Mouse (Mus musculus): ENCODE data around the gene Castor1. TPM values are rescaled to one million over a fixed set of nuclear protein-coding genes. Genes with fewer than 3 reads are reported as not detected.

The Castor1 gene
- total and polyA plus RNA-seq, 3 experiments = 4.7 to 23.7 (median 13.0) TPM

- Histone ChIP-seq H3K79me2 (replicated peaks; ENCODE audit: control insufficient read depth, extremely low read depth, insufficient read depth, poor library complexity, severe bottlenecking) (no peaks in the 10 kb centered on the region), H3K4me3 (replicated peaks in 1 of 3; ENCODE audit: low read depth in 2 of 3, low read length in 2 of 3, poor library complexity in 1 of 3) (no peak overlapping the region), H3K9me3 (replicated peaks; ENCODE audit: low read length) (no peaks in the 10 kb centered on the region), H3K36me3 (replicated peaks in 1 of 2; ENCODE audit: control insufficient read depth in 1 of 2, insufficient read depth in 1 of 2, low read length in 1 of 2) (peaks cover 48 to 71% of the 10 kb centered on the region in 2 experiments), H3K4me1 (ENCODE audit: control insufficient read depth in 1 of 2, insufficient read depth in 2 of 2) (peaks cover 0 to 23% of the 10 kb centered on the region in 2 experiments; a peak in 2 of 4 replicates), H3K9ac (ENCODE audit: insufficient read depth, low read depth) (no peak overlapping the region), H3K27me3 (replicated peaks) (no peaks in the 10 kb centered on the region), H3K27ac (ENCODE audit: insufficient read depth, low read depth) (no peak overlapping the region), H3K4me2 (ENCODE audit: insufficient read depth, low read depth, poor library complexity, severe bottlenecking) (no peak overlapping the region)
- no peak for DNase-seq (ENCODE audit: extremely low read depth)
- in situ Hi-C loops (cut with MboI; ENCODE audit: low pct_ligation_motif_present, low pct_unique_long_range_greater_than_20kb, low sequenced_read_pairs) (loop anchor here (10.0 kb wide), 1 partner anchor 210 kb away; no protein-coding TSS in a partner anchor), dilution Hi-C loops (cut with MboI; ENCODE audit: extremely low pct_ligation_motif_present, extremely low pct_unique_long_range_greater_than_20kb, low sequenced_read_pairs) (no loop called here)
- TF ChIP-seq ETS1 (conservative IDR thresholded peaks at IDR 0.05; ENCODE audit: low read depth, low read length) = no peak
- no peak for TF ChIP-seq EP300 (IDR thresholded peaks at IDR 0.05; ENCODE audit: low read length)
- TF ChIP-seq TCF12 (IDR thresholded peaks at IDR 0.05; ENCODE audit: low read depth, low read length) = no peak
- no peak for TF ChIP-seq TBP (conservative IDR thresholded peaks at IDR 0.05; ENCODE audit: low read depth, low read length)
- TF ChIP-seq POLR2AphosphoS2 (IDR thresholded peaks at IDR 0.05; ENCODE audit: low read depth, low read length) = no peak
- no peak for TF ChIP-seq POLR2A (IDR thresholded peaks at IDR 0.05; ENCODE audit: low read depth, low read length)
- TF ChIP-seq USF2 (conservative IDR thresholded peaks at IDR 0.05; ENCODE audit: low read depth, low read length) = no peak
- TF ChIP-seq JUN (IDR thresholded peaks at IDR 0.05; ENCODE audit: insufficient read depth, low read depth, low read length) = no peak
- no peak for TF ChIP-seq MAZ (IDR thresholded peaks at IDR 0.05; ENCODE audit: low read depth, low read length)
- TF ChIP-seq ZKSCAN1 (IDR thresholded peaks at IDR 0.05; ENCODE audit: borderline replicate concordance, low read depth, low read length) = no peak
- no peak for TF ChIP-seq CTCF (conservative IDR thresholded peaks at IDR 0.05 in 1 of 2, IDR thresholded peaks at IDR 0.05 in 1 of 2; ENCODE audit: low read depth in 2 of 2, low read length in 2 of 2)
- no peak for TF ChIP-seq ELF1 (IDR thresholded peaks at IDR 0.05; ENCODE audit: low read depth, low read length)
- no peak for TF ChIP-seq USF1 (IDR thresholded peaks at IDR 0.05; ENCODE audit: low read depth, low read length)
These were observed 3.5 kb upstream of the Castor1 start for GRCm38 (mm10) chr11:4214572-4214971.

DNA sequence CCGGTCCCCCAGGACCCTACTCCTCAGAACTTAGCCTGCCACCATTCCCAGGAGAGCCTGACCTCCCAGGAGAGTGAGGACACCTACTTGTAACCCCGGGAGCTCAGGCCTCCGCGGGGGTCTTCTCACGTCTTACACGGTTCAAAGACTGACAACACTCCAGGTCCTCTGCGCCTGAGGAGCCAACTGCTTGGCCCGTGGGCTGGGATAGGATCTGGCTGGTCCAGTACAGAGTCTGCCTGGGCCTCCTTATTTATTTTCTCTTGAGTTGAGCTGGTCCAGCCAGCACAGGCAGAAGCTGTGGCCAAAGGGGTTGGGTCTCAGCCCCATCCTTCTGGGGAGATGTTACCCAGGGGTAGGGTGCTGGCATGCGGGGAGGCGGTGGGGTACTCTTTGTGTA, 3.0 kb upstream of the Castor1 start:
- H3K79me2 ChIP-seq (replicated peaks; ENCODE audit: control insufficient read depth, extremely low read depth, insufficient read depth, poor library complexity, severe bottlenecking) = no peaks in the 10 kb centered on the region
- H3K4me2 ChIP-seq (ENCODE audit: insufficient read depth, low read depth, poor library complexity, severe bottlenecking) = no peak overlapping the region
- no peak overlapping the region for H3K4me3 ChIP-seq (replicated peaks in 1 of 3; ENCODE audit: low read depth in 2 of 3, low read length in 2 of 3, poor library complexity in 1 of 3)
- in situ Hi-C loops (cut with MboI; ENCODE audit: low pct_ligation_motif_present, low pct_unique_long_range_greater_than_20kb, low sequenced_read_pairs) (loop anchor here (5.0 to 10.0 kb wide), 2 partner anchors 38 to 210 kb away; no protein-coding TSS in a partner anchor), dilution Hi-C loops (cut with MboI; ENCODE audit: extremely low pct_ligation_motif_present, extremely low pct_unique_long_range_greater_than_20kb, low sequenced_read_pairs) (no loop called here)
- DNase-seq (ENCODE audit: extremely low read depth) = no peak
- no peaks in the 10 kb centered on the region for H3K9me3 ChIP-seq (replicated peaks; ENCODE audit: low read length)
- no peaks in the 10 kb centered on the region for H3K27me3 ChIP-seq (replicated peaks)
- peaks cover 2 to 23% of the 10 kb centered on the region in 2 experiments for H3K4me1 ChIP-seq (ENCODE audit: control insufficient read depth in 1 of 2, insufficient read depth in 2 of 2)
- H3K9ac ChIP-seq (ENCODE audit: insufficient read depth, low read depth) = no peak overlapping the region
- H3K27ac ChIP-seq (ENCODE audit: insufficient read depth, low read depth) = no peak overlapping the region
- no peak for TF ChIP-seq TBP (conservative IDR thresholded peaks at IDR 0.05; ENCODE audit: low read depth, low read length)
- no peak for TF ChIP-seq KAT2A (IDR thresholded peaks at IDR 0.05; ENCODE audit: insufficient replicate concordance, low read length)
- TF ChIP-seq TCF12 (IDR thresholded peaks at IDR 0.05; ENCODE audit: low read depth, low read length) = no peak
- TF ChIP-seq USF2 (conservative IDR thresholded peaks at IDR 0.05; ENCODE audit: low read depth, low read length) = no peak
- peaks cover 44 to 66% of the 10 kb centered on the region in 2 experiments for H3K36me3 ChIP-seq (replicated peaks in 1 of 2; ENCODE audit: control insufficient read depth in 1 of 2, insufficient read depth in 1 of 2, low read length in 1 of 2)
